Mouse (Mus musculus) liver, postnatal 0 days (tissue): ENCODE data around the gene Sacs. TPM values are rescaled to one million over a fixed set of nuclear protein-coding genes. Genes with fewer than 3 reads are reported as not detected.

Experiments
- ATAC-seq: fragments of 200-750 bp; cut with Nextera tagmentation; 2 replicates; pipeline ENCODE4 v1.8.0; 2017; ENCODE audit warnings: mild to moderate bottlenecking, moderate library complexity
- DNase-seq: peaks from one replicate; pipeline ENCODE4 v3.0.0-alpha.2; 2016
- H3K27ac ChIP-seq: fragments of 300-500 bp; sonication (generic); 2 replicates; pipeline ENCODE4 v1.5.1; 2014; ENCODE audit warnings: antibody characterized with exemption, moderate library complexity, mild to moderate bottlenecking, low read depth
- H3K27me3 ChIP-seq: fragments of 300-500 bp; sonication (generic); 2 replicates; pipeline ENCODE4 v1.6.1; 2014; ENCODE audit warnings: low read length, control low read depth, mixed read lengths; ENCODE audit not compliant: insufficient read depth
- H3K36me3 ChIP-seq: fragments of 300-500 bp; sonication (generic); replicated peaks from 2 replicates; pipeline ENCODE4 v1.6.1; 2014; ENCODE audit warnings: mild to moderate bottlenecking, control low read depth, low read length, moderate library complexity, mixed read lengths; ENCODE audit not compliant: insufficient read depth
- H3K4me1 ChIP-seq: fragments of 300-500 bp; sonication (generic); 2 replicates; pipeline ENCODE4 v1.6.1; 2014; ENCODE audit warnings: antibody characterized with exemption, mild to moderate bottlenecking, control low read depth; ENCODE audit not compliant: insufficient read depth
- H3K4me2 ChIP-seq: fragments of 300-500 bp; sonication (generic); 2 replicates; pipeline ENCODE4 v1.6.1; 2014; ENCODE audit warnings: low read depth, mild to moderate bottlenecking, low read length, moderate library complexity, mixed read lengths
- H3K4me3 ChIP-seq: fragments of 300-500 bp; sonication (generic); 2 replicates; pipeline ENCODE4 v1.5.1; 2014; ENCODE audit warnings: low read depth, low read length
- H3K9ac ChIP-seq: fragments of 300-500 bp; sonication (generic); replicated peaks from 2 replicates; pipeline ENCODE4 v1.6.1; 2014; ENCODE audit warnings: mild to moderate bottlenecking, moderate library complexity
- H3K9me3 ChIP-seq: fragments of 300-500 bp; sonication (generic); 2 replicates; pipeline ENCODE4 v1.6.1; 2016; ENCODE audit warnings: mild to moderate bottlenecking, control low read depth, low read length, mixed read lengths
- CTCF ChIP-seq: sonication (generic); IDR thresholded peaks from 2 replicates; pipeline ENCODE4 v1.5.1; 2016; ENCODE audit warnings: antibody characterized with exemption, low read depth
- EP300 ChIP-seq: IDR thresholded peaks from 2 replicates; pipeline ENCODE4 v1.6.1; 2016; ENCODE audit warnings: antibody characterized with exemption, low read depth, mild to moderate bottlenecking
- WGBS: fragments of 180-500 bp; shearing (Covaris S2); extraction: QIAGEN DNeasy Blood & Tissue Kit; methylation state at CpG from one replicate; pipeline ENCODE4 v1.1.7; 2014; ENCODE audit not compliant: insufficient replicate concordance; 5-methylcytosine and 5-hydroxymethylcytosine counted together
- polyA plus RNA-seq: library from polyadenylated mRNA; unstranded; fragments of >200 nt; fragmentation: Nextera tagmentation; extraction: Ambion mirVana; gene quantifications from 2 replicates; pipeline ENCODE4 v1.2.1, GENCODE M21; 2015

Gene Sacs
- polyA plus RNA-seq, 1 experiment from 2014 or later = 0.43 TPM

GRCm38 (mm10) chr14:61165929-61166328 is 27.7 kb downstream of the Sacs start:
- Histone ChIP-seq H3K4me3 (no peak overlapping the region), H3K9ac (no peak overlapping the region), H3K36me3 (no peaks in the 10 kb centered on the region), H3K4me1 (no peaks in the 10 kb centered on the region), H3K9me3 (no peaks in the 10 kb centered on the region), H3K27ac (no peak overlapping the region), H3K4me2 (no peak overlapping the region), H3K27me3 (no peaks in the 10 kb centered on the region)
- 68% methylated on average over 9 of the region's 9 CpGs for WGBS
- no peak for DNase-seq
- TF ChIP-seq CTCF (no peak), EP300 (no peak)
- no peak for ATAC-seq

- H3K27ac ChIP-seq = no peak overlapping the region
- no peak for TF ChIP-seq EP300
- TF ChIP-seq CTCF = no peak
- ATAC-seq (no peak), DNase-seq (no peak)
- 69% methylated on average over 5 of the region's 5 CpGs for WGBS
- no peak overlapping the region for H3K4me3 ChIP-seq
- H3K27me3 ChIP-seq = no peaks in the 10 kb centered on the region
- H3K36me3 ChIP-seq = no peaks in the 10 kb centered on the region
- H3K9ac ChIP-seq = no peak overlapping the region
- peaks cover 16% of the 10 kb centered on the region for H3K4me1 ChIP-seq
- H3K4me2 ChIP-seq = no peak overlapping the region
- no peaks in the 10 kb centered on the region for H3K9me3 ChIP-seq
Observed at GRCm38 (mm10) chr14:61171261-61171970, 33.2 kb downstream of the Sacs start.

- Histone ChIP-seq H3K27ac (peak overlapping the region; percentile 88), H3K9ac (peak overlapping the region; percentile 84), H3K9me3 (no peaks in the 10 kb centered on the region), H3K36me3 (no peaks in the 10 kb centered on the region), H3K4me2 (peak overlapping the region; percentile 97), H3K4me3 (peak overlapping the region; percentile 83), H3K4me1 (peaks cover 16% of the 10 kb centered on the region), H3K27me3 (no peaks in the 10 kb centered on the region)
- WGBS = under 1% methylated on average over 36 of the region's 52 CpGs
- ATAC-seq = peak; percentile 99
- no peak for TF ChIP-seq CTCF
- TF ChIP-seq EP300 = no peak
- peak; percentile 100 for DNase-seq
Observed at GRCm38 (mm10) chr14:61172548-61173158, 34.4 kb downstream of the Sacs start.

GRCm38 (mm10) chr14:61173229-61173628 is 35.0 kb downstream of the Sacs start:
- H3K27ac ChIP-seq = peak overlapping the region; percentile 88
- H3K27me3 ChIP-seq = no peaks in the 10 kb centered on the region
- peak overlapping the region; percentile 83 for H3K4me3 ChIP-seq
- TF ChIP-seq CTCF (peak; percentile 54), EP300 (no peak)
- H3K4me1 ChIP-seq = peaks cover 16% of the 10 kb centered on the region
- H3K4me2 ChIP-seq = peak overlapping the region; percentile 97
- WGBS = under 1% methylated on average over 32 of the region's 37 CpGs
- peak; percentile 74 for DNase-seq
- peak overlapping the region; percentile 84 for H3K9ac ChIP-seq
- ATAC-seq = peak; percentile 54
- no peaks in the 10 kb centered on the region for H3K36me3 ChIP-seq
- no peaks in the 10 kb centered on the region for H3K9me3 ChIP-seq

GRCm38 (mm10) chr14:61191904-61192303 is 53.6 kb downstream of the Sacs start:
- WGBS = 83% methylated on average over 7 of the region's 7 CpGs
- TF ChIP-seq EP300 = no peak
- no peak for TF ChIP-seq CTCF
- no peak overlapping the region for H3K4me3 ChIP-seq
- no peak overlapping the region for H3K4me2 ChIP-seq
- H3K9ac ChIP-seq = no peak overlapping the region
- no peak overlapping the region for H3K27ac ChIP-seq
- no peak for DNase-seq
- H3K27me3 ChIP-seq = no peaks in the 10 kb centered on the region
- peaks cover 8% of the 10 kb centered on the region for H3K36me3 ChIP-seq
- H3K4me1 ChIP-seq = no peaks in the 10 kb centered on the region
- H3K9me3 ChIP-seq = no peaks in the 10 kb centered on the region
- ATAC-seq = no peak

GRCm38 (mm10) chr14:61192326-61192725 is 54.1 kb downstream of the Sacs start:
- H3K4me3 ChIP-seq = no peak overlapping the region
- no peak overlapping the region for H3K9ac ChIP-seq
- 86% methylated on average over 10 of the region's 10 CpGs for WGBS
- H3K9me3 ChIP-seq = no peaks in the 10 kb centered on the region
- no peaks in the 10 kb centered on the region for H3K4me1 ChIP-seq
- H3K27ac ChIP-seq = no peak overlapping the region
- no peak overlapping the region for H3K4me2 ChIP-seq
- DNase-seq (no peak), ATAC-seq (no peak)
- no peaks in the 10 kb centered on the region for H3K27me3 ChIP-seq
- peaks cover 8% of the 10 kb centered on the region for H3K36me3 ChIP-seq
- no peak for TF ChIP-seq EP300
- no peak for TF ChIP-seq CTCF

GRCm38 (mm10) chr14:61194416-61194815 is 56.2 kb downstream of the Sacs start:
- no peaks in the 10 kb centered on the region for H3K4me1 ChIP-seq
- ATAC-seq (no peak), DNase-seq (no peak)
- peaks cover 8% of the 10 kb centered on the region for H3K36me3 ChIP-seq
- H3K9ac ChIP-seq = no peak overlapping the region
- H3K27me3 ChIP-seq = no peaks in the 10 kb centered on the region
- 89% methylated on average over 4 of the region's 4 CpGs for WGBS
- no peak overlapping the region for H3K4me2 ChIP-seq
- TF ChIP-seq EP300 (no peak), CTCF (no peak)
- no peaks in the 10 kb centered on the region for H3K9me3 ChIP-seq
- H3K27ac ChIP-seq = no peak overlapping the region
- H3K4me3 ChIP-seq = no peak overlapping the region
